Mouse (Mus musculus) hindbrain, embryonic 13.5 days (tissue): ENCODE measurements around the gene Sufu. TPM values are rescaled to one million over a fixed set of nuclear protein-coding genes. Genes with fewer than 3 reads are reported as not detected.

Experiments used
- ATAC-seq: fragments of 200-750 bp; cut with Nextera tagmentation; 2 replicates; pipeline ENCODE4 v1.8.0; 2017; ENCODE audit warnings: moderate TSS enrichment; ENCODE audit not compliant: low FRiP score
- H3K27ac ChIP-seq: fragments of 300-500 bp; sonication (generic); 2 replicates; pipeline ENCODE4 v1.5.1; 2015; ENCODE audit warnings: inconsistent platforms, mild to moderate bottlenecking, moderate library complexity
- H3K27me3 ChIP-seq: fragments of 300-500 bp; sonication (generic); 2 replicates; pipeline ENCODE4 v1.6.1; 2015; ENCODE audit warnings: mild to moderate bottlenecking, inconsistent platforms
- H3K36me3 ChIP-seq: fragments of 300-500 bp; sonication (generic); 2 replicates; pipeline ENCODE4 v1.6.1; 2015; ENCODE audit warnings: mild to moderate bottlenecking, inconsistent platforms
- H3K4me1 ChIP-seq: fragments of 300-500 bp; sonication (generic); replicated peaks from 2 replicates; pipeline ENCODE4 v1.6.1; 2015; ENCODE audit warnings: inconsistent platforms
- H3K4me2 ChIP-seq: fragments of 300-500 bp; sonication (generic); 2 replicates; pipeline ENCODE4 v1.6.1; 2015; ENCODE audit warnings: inconsistent platforms, mild to moderate bottlenecking, moderate library complexity
- H3K4me3 ChIP-seq: fragments of 300-500 bp; sonication (generic); 2 replicates; pipeline ENCODE4 v1.5.1; 2015; ENCODE audit warnings: mild to moderate bottlenecking, inconsistent platforms
- H3K9ac ChIP-seq: fragments of 300-500 bp; sonication (generic); 2 replicates; pipeline ENCODE4 v1.6.1; 2015; ENCODE audit warnings: mild to moderate bottlenecking, inconsistent platforms
- H3K9me3 ChIP-seq: fragments of 300-500 bp; sonication (generic); 2 replicates; pipeline ENCODE4 v1.6.1; 2016; ENCODE audit warnings: inconsistent platforms
- WGBS: fragments of 180-500 bp; shearing (Covaris S2); methylation state at CpG from one replicate; pipeline ENCODE4 v1.1.7; 2015; 5-methylcytosine and 5-hydroxymethylcytosine counted together
- polyA plus RNA-seq: library from polyadenylated mRNA; unstranded; fragments of >200 nt; fragmentation: Nextera tagmentation; extraction: Ambion mirVana; gene quantifications from 2 replicates; pipeline ENCODE4 v1.2.1, GENCODE M21; 2015

Sufu gene
- polyA plus RNA-seq, 1 experiment from 2014 or later = 26.3 TPM

GRCm38 (mm10) chr19:46396109-46396508, 587 bp upstream of the Sufu start:
- Histone ChIP-seq H3K9ac (peak overlapping the region; percentile 90; the same call in 1 of the 2 replicates), H3K9me3 (no peaks in the 10 kb centered on the region), H3K4me2 (peak overlapping the region; percentile 57), H3K36me3 (peaks cover 9% of the 10 kb centered on the region), H3K4me3 (peak overlapping the region; percentile 80), H3K4me1 (peaks cover 55% of the 10 kb centered on the region), H3K27ac (peak overlapping the region; percentile 92; the same call in 1 of the 2 replicates), H3K27me3 (no peaks in the 10 kb centered on the region)
- ATAC-seq = no peak
- 12% methylated on average over 8 of the region's 8 CpGs for WGBS

- peak overlapping the region; percentile 83 for H3K4me3 ChIP-seq
- H3K9ac ChIP-seq = peak overlapping the region; percentile 89
- H3K27me3 ChIP-seq = no peaks in the 10 kb centered on the region
- peak overlapping the region; percentile 88 for H3K4me2 ChIP-seq
- peaks cover 7% of the 10 kb centered on the region for H3K36me3 ChIP-seq
- H3K9me3 ChIP-seq = no peaks in the 10 kb centered on the region
- 2% methylated on average over 19 of the region's 19 CpGs for WGBS
- no peak for ATAC-seq
- H3K27ac ChIP-seq = peak overlapping the region; percentile 89
- peaks cover 48% of the 10 kb centered on the region for H3K4me1 ChIP-seq
Observed at GRCm38 (mm10) chr19:46397436-46398001, 823 bp downstream of the Sufu start.

GRCm38 (mm10) chr19:46398401-46398800, 1.7 kb downstream of the Sufu start:
- peaks cover 16% of the 10 kb centered on the region for H3K36me3 ChIP-seq
- H3K4me2 ChIP-seq = peak overlapping the region; percentile 88
- H3K9me3 ChIP-seq = no peaks in the 10 kb centered on the region
- ATAC-seq = no peak
- H3K4me1 ChIP-seq = peaks cover 45% of the 10 kb centered on the region
- no peaks in the 10 kb centered on the region for H3K27me3 ChIP-seq
- peak overlapping the region; percentile 83 for H3K4me3 ChIP-seq
- 30% methylated on average over 3 of the region's 3 CpGs for WGBS
- no peak overlapping the region for H3K27ac ChIP-seq
- peak overlapping the region; percentile 89 for H3K9ac ChIP-seq

GRCm38 (mm10) chr19:46399372-46399771, 2.7 kb downstream of the Sufu start:
- Histone ChIP-seq H3K4me3 (no peak overlapping the region), H3K4me1 (peaks cover 35% of the 10 kb centered on the region), H3K4me2 (no peak overlapping the region), H3K9me3 (no peaks in the 10 kb centered on the region), H3K9ac (no peak overlapping the region), H3K36me3 (peaks cover 25% of the 10 kb centered on the region), H3K27ac (no peak overlapping the region), H3K27me3 (no peaks in the 10 kb centered on the region)
- ATAC-seq = no peak
- WGBS = 82% methylated on average over 6 of the region's 6 CpGs

- Histone ChIP-seq H3K4me1 (peaks cover 32% of the 10 kb centered on the region), H3K4me3 (no peak overlapping the region), H3K27me3 (no peaks in the 10 kb centered on the region), H3K36me3 (peaks cover 29% of the 10 kb centered on the region), H3K4me2 (no peak overlapping the region), H3K9me3 (no peaks in the 10 kb centered on the region), H3K9ac (no peak overlapping the region), H3K27ac (no peak overlapping the region)
- WGBS = 82% methylated on average over 7 of the region's 7 CpGs
- no peak for ATAC-seq
Observed at GRCm38 (mm10) chr19:46399886-46400285, 3.2 kb downstream of the Sufu start.

- no peaks in the 10 kb centered on the region for H3K9me3 ChIP-seq
- 92% methylated on average over 7 of the region's 7 CpGs for WGBS
- H3K27me3 ChIP-seq = no peaks in the 10 kb centered on the region
- peaks cover 32% of the 10 kb centered on the region for H3K4me1 ChIP-seq
- no peak overlapping the region for H3K27ac ChIP-seq
- no peak overlapping the region for H3K4me2 ChIP-seq
- H3K9ac ChIP-seq = no peak overlapping the region
- no peak overlapping the region for H3K4me3 ChIP-seq
- H3K36me3 ChIP-seq = peaks cover 35% of the 10 kb centered on the region
- ATAC-seq = no peak
Observed at GRCm38 (mm10) chr19:46400558-46400957, 3.9 kb downstream of the Sufu start.

DNA sequence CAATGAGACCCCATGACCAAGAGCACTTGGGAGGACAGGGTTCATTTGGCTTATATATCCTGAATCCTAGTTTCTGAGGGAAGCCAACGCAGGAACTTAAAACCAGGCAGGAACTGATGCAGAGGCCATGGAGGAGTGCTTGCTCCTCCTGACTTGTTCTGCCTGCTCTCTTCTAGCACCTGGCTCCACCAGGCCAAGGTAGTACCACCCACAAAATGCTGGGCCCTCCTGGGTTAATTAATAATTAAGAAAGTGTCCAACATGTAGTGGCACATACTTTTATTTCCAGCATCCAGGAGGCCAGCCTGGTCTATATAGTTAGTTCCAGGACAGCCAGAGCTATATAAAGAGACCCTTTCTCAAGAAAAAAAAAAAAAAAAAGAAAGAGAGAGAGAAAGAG, 7.3 kb downstream of the Sufu start:
- H3K9ac ChIP-seq = no peak overlapping the region
- no peaks in the 10 kb centered on the region for H3K27me3 ChIP-seq
- H3K36me3 ChIP-seq = peaks cover 54% of the 10 kb centered on the region
- H3K4me3 ChIP-seq = no peak overlapping the region
- H3K9me3 ChIP-seq = no peaks in the 10 kb centered on the region
- H3K4me2 ChIP-seq = no peak overlapping the region
- H3K27ac ChIP-seq = no peak overlapping the region
- WGBS = 100% methylated on average over 1 of the region's 1 CpGs
- no peak for ATAC-seq
- peaks cover 31% of the 10 kb centered on the region for H3K4me1 ChIP-seq

DNA sequence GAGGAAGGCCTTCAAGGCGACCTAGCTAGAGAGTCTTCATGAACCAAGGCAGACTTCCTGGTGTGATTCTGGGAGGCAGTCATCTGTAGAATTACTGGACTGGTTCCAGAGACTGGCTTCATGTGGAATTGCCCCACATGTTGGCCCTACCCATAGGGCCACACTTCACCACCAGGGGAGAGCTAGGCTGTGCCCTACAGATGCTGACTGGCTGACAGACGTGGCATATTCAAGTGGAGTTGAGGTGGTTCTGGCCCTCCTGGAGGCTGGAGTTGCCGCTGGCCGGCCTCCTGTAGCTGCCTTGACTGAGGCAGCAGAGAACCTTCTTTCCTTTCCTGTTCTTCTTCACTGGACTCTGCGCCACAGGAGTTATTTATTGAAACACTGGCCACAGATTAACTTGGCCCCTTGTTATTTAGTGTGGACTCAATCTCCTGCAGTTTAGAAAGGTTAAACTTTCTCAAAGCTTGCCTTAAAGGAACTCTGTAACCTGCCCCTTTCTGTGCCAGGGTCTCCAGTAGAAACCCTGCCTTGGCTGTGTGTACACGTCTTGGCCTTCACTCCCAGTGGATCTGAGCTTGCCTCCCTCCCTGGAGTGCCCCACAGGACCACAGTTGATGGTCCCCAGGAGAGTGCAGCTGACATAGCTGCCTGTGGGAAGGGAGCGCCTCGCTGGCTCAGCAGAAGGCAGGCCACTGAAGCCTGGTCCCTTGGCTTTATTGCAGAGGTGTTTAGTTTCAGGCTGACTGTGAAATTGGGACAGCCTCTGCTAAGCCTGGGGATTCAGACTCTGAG, 10.1 kb downstream of the Sufu start:
- H3K9me3 ChIP-seq = no peaks in the 10 kb centered on the region
- no peak overlapping the region for H3K9ac ChIP-seq
- H3K4me2 ChIP-seq = no peak overlapping the region
- no peak overlapping the region for H3K4me3 ChIP-seq
- 73% methylated on average over 8 of the region's 8 CpGs for WGBS
- no peak for ATAC-seq
- H3K27ac ChIP-seq = no peak overlapping the region
- no peaks in the 10 kb centered on the region for H3K27me3 ChIP-seq
- peaks cover 52% of the 10 kb centered on the region for H3K36me3 ChIP-seq
- H3K4me1 ChIP-seq = peaks cover 22% of the 10 kb centered on the region

- H3K9ac ChIP-seq = no peak overlapping the region
- WGBS = 94% methylated on average over 3 of the region's 3 CpGs
- no peak overlapping the region for H3K4me3 ChIP-seq
- no peak for ATAC-seq
- no peaks in the 10 kb centered on the region for H3K27me3 ChIP-seq
- no peaks in the 10 kb centered on the region for H3K9me3 ChIP-seq
- no peak overlapping the region for H3K27ac ChIP-seq
- H3K36me3 ChIP-seq = peaks cover 32% of the 10 kb centered on the region
- H3K4me1 ChIP-seq = peaks cover 22% of the 10 kb centered on the region
- no peak overlapping the region for H3K4me2 ChIP-seq
Observed at GRCm38 (mm10) chr19:46409506-46409905, 12.8 kb downstream of the Sufu start.

- peaks cover 8% of the 10 kb centered on the region; the same call in 1 of the 2 replicates for H3K36me3 ChIP-seq
- WGBS = 88% methylated on average over 12 of the region's 12 CpGs
Observed at GRCm38 (mm10) chr19:46412056-46412805, 15.5 kb downstream of the Sufu start.

DNA sequence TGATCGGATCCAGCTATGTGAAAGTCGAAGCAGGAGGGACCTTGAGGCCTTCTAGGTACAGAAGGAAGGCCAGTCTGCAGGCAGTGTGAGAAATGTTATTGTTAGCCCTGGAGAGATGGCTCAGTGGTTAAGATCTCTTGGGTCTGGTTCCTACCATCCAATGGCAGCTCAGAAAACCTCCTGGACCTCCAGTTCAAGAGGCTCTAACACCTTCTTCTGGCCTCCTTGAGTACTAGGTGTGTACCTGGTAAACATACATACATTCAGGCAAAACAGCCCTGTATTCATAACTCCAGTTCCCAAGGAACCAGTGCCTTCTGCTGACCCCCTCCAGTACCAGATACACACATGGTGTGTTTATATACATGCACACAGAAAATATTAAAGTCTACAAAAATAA, 17.3 kb downstream of the Sufu start:
- H3K4me2 ChIP-seq = no peak overlapping the region
- no peaks in the 10 kb centered on the region for H3K27me3 ChIP-seq
- ATAC-seq = no peak
- peaks cover 12% of the 10 kb centered on the region; the same call in 1 of the 2 replicates for H3K4me1 ChIP-seq
- H3K9ac ChIP-seq = no peak overlapping the region
- H3K4me3 ChIP-seq = no peak overlapping the region
- H3K9me3 ChIP-seq = no peaks in the 10 kb centered on the region
- peaks cover 5% of the 10 kb centered on the region; the same call in 1 of the 2 replicates for H3K36me3 ChIP-seq
- 95% methylated on average over 2 of the region's 2 CpGs for WGBS
- H3K27ac ChIP-seq = no peak overlapping the region

More at GRCm38 (mm10) chr19:46412056-46412805, 15.5 kb downstream of the Sufu start:
- no peak for ATAC-seq
- Histone ChIP-seq H3K9me3 (no peaks in the 10 kb centered on the region), H3K4me1 (peaks cover 19% of the 10 kb centered on the region), H3K27me3 (no peaks in the 10 kb centered on the region), H3K4me3 (no peak overlapping the region), H3K27ac (no peak overlapping the region), H3K4me2 (no peak overlapping the region), H3K9ac (no peak overlapping the region)

GRCm38 (mm10) chr19:46414486-46414885, 17.8 kb downstream of the Sufu start:
- no peak overlapping the region for H3K4me3 ChIP-seq
- H3K4me2 ChIP-seq = no peak overlapping the region
- peaks cover 10% of the 10 kb centered on the region for H3K4me1 ChIP-seq
- ATAC-seq = no peak
- H3K9me3 ChIP-seq = no peaks in the 10 kb centered on the region
- no peak overlapping the region for H3K27ac ChIP-seq
- H3K27me3 ChIP-seq = no peaks in the 10 kb centered on the region
- H3K36me3 ChIP-seq = peaks cover 5% of the 10 kb centered on the region; the same call in 1 of the 2 replicates
- no peak overlapping the region for H3K9ac ChIP-seq
- 96% methylated on average over 8 of the region's 8 CpGs for WGBS
